Mouse (Mus musculus): ENCODE results near the gene Igfbp2. TPM values are rescaled to one million over a fixed set of nuclear protein-coding genes. Genes with fewer than 3 reads are reported as not detected.
A peak's percentile ranks its signal among the peaks of the same experiment; 100 is the strongest.

Gene Igfbp2
- polyA plus RNA-seq, 1 experiment from 2014 or later: 385 TPM

GRCm38 (mm10) chr1:72804031-72804430, 20.3 kb upstream of the Igfbp2 start:
- ATAC-seq: no peak
- H3K27ac ChIP-seq: no peak overlapping the region
- H3K4me3 ChIP-seq (replicated peaks): no peak overlapping the region
- no peaks in the 10 kb centered on the region for H3K9me3 ChIP-seq
- H3K9ac ChIP-seq (replicated peaks): no peak overlapping the region
- H3K4me2 ChIP-seq (replicated peaks): no peak overlapping the region
- WGBS: 79% methylated on average over 4 of the region's 4 CpGs
- H3K4me1 ChIP-seq (replicated peaks): peaks cover 25% of the 10 kb centered on the region
- no peaks in the 10 kb centered on the region for H3K27me3 ChIP-seq
- H3K36me3 ChIP-seq: no peaks in the 10 kb centered on the region

DNA sequence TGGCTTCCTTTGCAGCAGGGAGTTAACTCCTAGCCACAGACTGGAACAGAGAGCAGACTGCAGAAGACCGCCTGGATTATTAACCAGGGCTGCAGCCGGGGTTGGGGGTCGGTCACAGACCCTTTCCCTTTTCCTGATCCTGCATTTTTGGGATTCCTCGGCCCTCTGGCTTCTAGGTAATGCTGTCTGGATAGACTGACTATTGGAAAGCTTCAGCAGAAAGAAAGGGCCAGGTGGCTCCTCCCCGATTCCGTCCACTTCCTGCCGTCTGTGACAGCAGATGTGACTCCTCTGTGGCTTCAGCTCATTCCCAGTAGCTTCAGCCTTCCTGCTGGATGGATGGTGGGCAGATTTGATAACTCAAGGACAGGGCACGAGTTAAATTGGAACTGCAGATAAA, 19.3 kb upstream of the Igfbp2 start:
- WGBS: 18% methylated on average over 8 of the region's 8 CpGs
- Histone ChIP-seq H3K27me3 (no peaks in the 10 kb centered on the region), H3K4me1 (replicated peaks) (peaks cover 25% of the 10 kb centered on the region), H3K9ac (replicated peaks) (no peak overlapping the region), H3K4me2 (replicated peaks) (no peak overlapping the region), H3K27ac (peak overlapping the region; percentile 77), H3K9me3 (no peaks in the 10 kb centered on the region), H3K36me3 (no peaks in the 10 kb centered on the region), H3K4me3 (replicated peaks) (no peak overlapping the region)
- no peak; the same call in 1 of the 2 replicates for ATAC-seq

- Histone ChIP-seq H3K36me3 (no peaks in the 10 kb centered on the region), H3K4me2 (replicated peaks) (0 out of 2 replicates have a peak overlapping the region, but pooled peaks have one; percentile 7), H3K9me3 (0 out of 2 replicates have a peak, but pooled peaks cover under 1% of the 10 kb centered on the region), H3K4me1 (replicated peaks) (peaks cover 25% of the 10 kb centered on the region), H3K27ac (peak overlapping the region; percentile 77), H3K9ac (replicated peaks) (peak overlapping the region; percentile 19; the same call in 1 of the 2 replicates), H3K4me3 (replicated peaks) (no peak overlapping the region), H3K27me3 (no peaks in the 10 kb centered on the region)
- 5% methylated on average over 4 of the region's 4 CpGs for WGBS
- ATAC-seq: peak; percentile 71
These were observed 18.7 kb upstream of the Igfbp2 start for GRCm38 (mm10) chr1:72805476-72806043.

GRCm38 (mm10) chr1:72806044-72806584, 18.2 kb upstream of the Igfbp2 start:
- Histone ChIP-seq H3K4me3 (replicated peaks) (no peak overlapping the region), H3K36me3 (no peaks in the 10 kb centered on the region), H3K9ac (replicated peaks) (peak overlapping the region; percentile 19; the same call in 1 of the 2 replicates), H3K27ac (peak overlapping the region; percentile 77), H3K9me3 (0 out of 2 replicates have a peak, but pooled peaks cover 5% of the 10 kb centered on the region), H3K27me3 (no peaks in the 10 kb centered on the region), H3K4me2 (replicated peaks) (0 out of 2 replicates have a peak overlapping the region, but pooled peaks have one; percentile 7), H3K4me1 (replicated peaks) (peaks cover 25% of the 10 kb centered on the region)
- ATAC-seq: peak; percentile 82
- WGBS: 4% methylated on average over 11 of the region's 11 CpGs

DNA sequence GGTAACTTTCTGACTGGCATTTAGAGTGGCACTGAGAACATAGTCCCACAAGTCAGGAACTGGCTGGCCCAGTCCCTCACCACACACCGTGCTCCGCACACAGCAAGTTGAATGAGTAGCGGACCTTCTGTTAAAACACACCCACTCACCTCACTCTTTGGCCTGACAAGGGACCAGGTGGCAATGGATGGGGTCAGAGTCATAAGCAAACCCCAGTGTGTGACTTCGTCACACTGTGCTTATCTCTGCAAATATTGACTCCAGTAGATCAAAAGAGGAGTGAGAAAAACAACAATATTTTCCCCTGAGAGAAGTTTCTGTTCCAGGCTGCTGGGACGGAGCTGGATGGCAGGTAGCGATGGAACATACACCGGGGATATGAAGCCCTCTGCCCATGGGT, 15.0 kb upstream of the Igfbp2 start:
- H3K4me1 ChIP-seq (replicated peaks): peaks cover 33% of the 10 kb centered on the region
- no peaks in the 10 kb centered on the region for H3K36me3 ChIP-seq
- H3K9ac ChIP-seq (replicated peaks): no peak overlapping the region
- no peak for ATAC-seq
- no peaks in the 10 kb centered on the region for H3K27me3 ChIP-seq
- H3K4me2 ChIP-seq (replicated peaks): no peak overlapping the region
- WGBS: 96% methylated on average over 7 of the region's 7 CpGs
- 0 out of 2 replicates have a peak, but pooled peaks cover 9% of the 10 kb centered on the region for H3K9me3 ChIP-seq
- no peak overlapping the region for H3K27ac ChIP-seq
- no peak overlapping the region for H3K4me3 ChIP-seq (replicated peaks)

- Histone ChIP-seq H3K9me3 (0 out of 2 replicates have a peak, but pooled peaks cover 9% of the 10 kb centered on the region), H3K9ac (replicated peaks) (no peak overlapping the region), H3K27ac (no peak overlapping the region), H3K4me3 (replicated peaks) (no peak overlapping the region), H3K27me3 (no peaks in the 10 kb centered on the region), H3K36me3 (no peaks in the 10 kb centered on the region), H3K4me2 (replicated peaks) (no peak overlapping the region), H3K4me1 (replicated peaks) (peaks cover 37% of the 10 kb centered on the region)
- WGBS: 89% methylated on average over 7 of the region's 7 CpGs
- no peak for ATAC-seq
These were observed 14.2 kb upstream of the Igfbp2 start for GRCm38 (mm10) chr1:72809951-72810675.

GRCm38 (mm10) chr1:72811061-72811460, 13.2 kb upstream of the Igfbp2 start:
- Histone ChIP-seq H3K27ac (no peak overlapping the region), H3K27me3 (no peaks in the 10 kb centered on the region), H3K4me1 (replicated peaks) (peaks cover 34% of the 10 kb centered on the region), H3K9ac (replicated peaks) (no peak overlapping the region), H3K9me3 (0 out of 2 replicates have a peak, but pooled peaks cover 9% of the 10 kb centered on the region), H3K4me2 (replicated peaks) (no peak overlapping the region), H3K36me3 (no peaks in the 10 kb centered on the region), H3K4me3 (replicated peaks) (no peak overlapping the region)
- WGBS: 98% methylated on average over 3 of the region's 3 CpGs
- ATAC-seq: no peak

- ATAC-seq: peak; percentile 51
- H3K4me2 ChIP-seq (replicated peaks): no peak overlapping the region
- H3K4me1 ChIP-seq (replicated peaks): peaks cover 27% of the 10 kb centered on the region
- H3K27me3 ChIP-seq: no peaks in the 10 kb centered on the region
- H3K36me3 ChIP-seq: no peaks in the 10 kb centered on the region
- WGBS: 31% methylated on average over 5 of the region's 5 CpGs
- peak overlapping the region; percentile 27 for H3K27ac ChIP-seq
- 0 out of 2 replicates have a peak, but pooled peaks cover 9% of the 10 kb centered on the region for H3K9me3 ChIP-seq
- H3K9ac ChIP-seq (replicated peaks): no peak overlapping the region
- H3K4me3 ChIP-seq (replicated peaks): no peak overlapping the region
These were observed 11.1 kb upstream of the Igfbp2 start for GRCm38 (mm10) chr1:72813089-72813638.

DNA sequence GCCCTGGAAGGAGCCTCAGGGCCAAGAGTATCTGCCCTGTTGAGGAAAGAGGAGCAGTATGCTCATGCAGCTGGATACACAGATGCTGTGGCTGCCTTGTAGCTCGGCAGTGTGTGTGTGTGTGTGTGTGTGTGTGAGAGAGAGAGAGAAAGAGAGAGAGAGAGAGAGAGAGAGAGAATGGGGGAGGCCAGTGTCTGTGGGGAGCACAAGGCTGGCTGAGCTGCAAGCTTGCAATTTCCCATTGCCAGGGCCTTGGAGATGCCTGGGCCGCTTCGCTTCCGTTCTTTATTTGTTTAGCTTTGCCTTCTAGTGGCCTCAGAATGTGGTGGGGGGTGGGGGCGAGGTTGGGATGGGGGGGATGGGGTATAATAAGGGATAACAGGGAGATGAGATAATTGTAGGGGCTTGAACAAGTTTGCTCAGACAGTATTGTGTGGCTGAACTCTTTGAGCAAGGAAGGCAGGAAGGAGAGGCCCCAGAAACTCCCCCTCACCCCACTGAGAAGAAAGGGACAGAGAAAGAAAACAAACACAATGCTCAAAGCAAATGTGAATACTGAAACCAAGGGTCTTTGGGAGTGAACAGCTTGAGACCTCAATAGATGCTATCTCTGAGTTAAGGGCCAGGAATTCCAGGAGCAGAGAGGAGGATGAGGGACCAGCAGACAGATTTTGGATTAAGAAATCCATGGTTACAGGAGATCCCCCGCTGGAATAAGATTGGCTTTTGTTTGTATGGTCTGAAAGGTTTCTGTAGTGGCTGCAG, 10.5 kb upstream of the Igfbp2 start:
- H3K4me1 ChIP-seq (replicated peaks): peaks cover 27% of the 10 kb centered on the region
- peak overlapping the region; percentile 27 for H3K27ac ChIP-seq
- H3K4me3 ChIP-seq (replicated peaks): no peak overlapping the region
- no peaks in the 10 kb centered on the region for H3K36me3 ChIP-seq
- H3K9ac ChIP-seq (replicated peaks): no peak overlapping the region
- 0% methylated on average over 6 of the region's 6 CpGs for WGBS
- 0 out of 2 replicates have a peak, but pooled peaks cover 9% of the 10 kb centered on the region for H3K9me3 ChIP-seq
- no peak overlapping the region for H3K4me2 ChIP-seq (replicated peaks)
- H3K27me3 ChIP-seq: no peaks in the 10 kb centered on the region
- peak; percentile 78 for ATAC-seq

GRCm38 (mm10) chr1:72815184-72815583, 9.1 kb upstream of the Igfbp2 start:
- H3K9ac ChIP-seq (replicated peaks): no peak overlapping the region
- H3K27me3 ChIP-seq: no peaks in the 10 kb centered on the region
- H3K4me2 ChIP-seq (replicated peaks): no peak overlapping the region
- no peaks in the 10 kb centered on the region for H3K36me3 ChIP-seq
- 0 out of 2 replicates have a peak, but pooled peaks cover 9% of the 10 kb centered on the region for H3K9me3 ChIP-seq
- ATAC-seq: no peak; the same call in 1 of the 2 replicates
- 0 out of 2 replicates have a peak overlapping the region, but pooled peaks have one; percentile 27 for H3K27ac ChIP-seq
- H3K4me3 ChIP-seq (replicated peaks): no peak overlapping the region
- WGBS: 65% methylated on average over 5 of the region's 5 CpGs
- peaks cover 27% of the 10 kb centered on the region for H3K4me1 ChIP-seq (replicated peaks)

DNA sequence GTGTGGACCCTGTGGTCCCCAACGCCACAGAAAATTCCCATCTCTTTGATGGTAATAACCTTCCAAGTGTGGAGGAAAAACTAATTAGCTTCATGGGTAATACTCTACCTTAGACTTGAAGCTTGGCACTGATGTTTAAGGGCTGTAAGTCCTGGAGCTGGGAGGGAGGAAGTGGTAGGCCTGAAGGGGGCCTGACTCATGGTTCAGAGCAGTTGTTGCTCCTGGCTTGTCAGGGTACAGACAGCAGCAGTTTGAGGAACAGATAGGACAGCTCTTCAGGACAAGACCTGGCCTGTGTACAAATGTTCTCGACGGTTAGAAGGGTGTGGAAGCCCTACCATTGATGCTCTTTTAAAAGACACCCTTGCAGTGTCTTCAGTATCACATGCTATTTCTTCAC, 8.7 kb upstream of the Igfbp2 start:
- Histone ChIP-seq H3K9me3 (0 out of 2 replicates have a peak, but pooled peaks cover 8% of the 10 kb centered on the region), H3K4me2 (replicated peaks) (no peak overlapping the region), H3K4me1 (replicated peaks) (peaks cover 27% of the 10 kb centered on the region), H3K9ac (replicated peaks) (no peak overlapping the region), H3K27ac (no peak overlapping the region), H3K36me3 (no peaks in the 10 kb centered on the region), H3K27me3 (no peaks in the 10 kb centered on the region), H3K4me3 (replicated peaks) (no peak overlapping the region)
- WGBS: 87% methylated on average over 3 of the region's 3 CpGs
- ATAC-seq: no peak
